Mouse (Mus musculus): ENCODE data around the gene Miox.

Gene Miox

DNA sequence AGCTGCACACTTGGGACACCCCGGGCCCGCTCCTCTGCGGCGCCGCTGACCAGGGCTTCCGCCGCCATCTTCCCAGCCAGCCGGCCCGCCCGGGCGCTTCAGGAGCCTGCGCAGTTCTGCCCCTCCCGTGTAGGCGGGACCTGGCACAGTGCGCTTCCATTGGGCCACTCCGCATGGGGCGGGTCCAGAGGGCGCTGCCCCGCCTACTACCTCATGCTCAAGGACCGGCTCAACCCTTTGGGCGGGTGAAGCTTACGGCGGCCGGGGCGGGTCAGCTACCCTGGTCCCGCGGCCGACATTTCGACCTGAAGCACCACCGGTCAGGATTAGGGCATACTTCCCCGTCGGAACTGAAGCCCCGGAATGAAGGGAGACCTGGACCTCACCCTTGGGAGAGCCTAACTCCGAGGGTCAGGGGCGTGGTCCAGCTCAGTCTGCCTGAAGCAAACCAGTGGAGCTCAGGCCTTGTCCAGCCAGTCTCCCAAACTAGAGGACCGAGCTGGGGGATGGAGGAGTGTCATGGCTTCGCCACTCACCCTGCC lies 18.9 kb upstream of the Miox start, which contains the start of gene Sbf1:
Gene Sbf1 (minus strand): TSS at position 122 of the 542 bp plus-strand sequence.
- DNase-seq (ENCODE audit: low read depth, low spot score), result peak; percentile 95

DNA sequence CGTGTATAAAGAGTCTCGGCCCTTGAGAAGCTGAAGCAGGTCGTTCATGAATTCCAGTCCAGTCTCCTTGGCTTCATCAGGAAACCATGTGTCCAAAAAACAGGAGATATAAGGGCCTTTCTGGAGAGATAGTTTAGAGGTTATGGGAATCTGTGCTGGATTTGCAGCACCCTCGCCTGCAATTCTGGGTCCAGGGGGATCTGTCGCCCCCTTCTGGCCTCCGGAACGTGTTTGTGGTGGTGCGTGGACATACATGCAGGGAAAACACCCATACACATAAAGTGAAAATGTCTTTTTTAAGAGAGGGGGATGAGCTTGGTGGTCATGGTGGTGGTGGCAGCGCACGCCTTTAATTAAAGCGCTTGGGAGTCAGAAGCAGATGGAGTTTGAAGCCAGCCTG lies 18.1 kb upstream of the Miox start:
- DNase-seq (ENCODE audit: low read depth, low spot score), result no peak

- DNase-seq (ENCODE audit: low read depth, low spot score), result no peak
Measured at GRCm38 (mm10) chr15:89321264-89321663, 12.9 kb upstream of the Miox start.

DNA sequence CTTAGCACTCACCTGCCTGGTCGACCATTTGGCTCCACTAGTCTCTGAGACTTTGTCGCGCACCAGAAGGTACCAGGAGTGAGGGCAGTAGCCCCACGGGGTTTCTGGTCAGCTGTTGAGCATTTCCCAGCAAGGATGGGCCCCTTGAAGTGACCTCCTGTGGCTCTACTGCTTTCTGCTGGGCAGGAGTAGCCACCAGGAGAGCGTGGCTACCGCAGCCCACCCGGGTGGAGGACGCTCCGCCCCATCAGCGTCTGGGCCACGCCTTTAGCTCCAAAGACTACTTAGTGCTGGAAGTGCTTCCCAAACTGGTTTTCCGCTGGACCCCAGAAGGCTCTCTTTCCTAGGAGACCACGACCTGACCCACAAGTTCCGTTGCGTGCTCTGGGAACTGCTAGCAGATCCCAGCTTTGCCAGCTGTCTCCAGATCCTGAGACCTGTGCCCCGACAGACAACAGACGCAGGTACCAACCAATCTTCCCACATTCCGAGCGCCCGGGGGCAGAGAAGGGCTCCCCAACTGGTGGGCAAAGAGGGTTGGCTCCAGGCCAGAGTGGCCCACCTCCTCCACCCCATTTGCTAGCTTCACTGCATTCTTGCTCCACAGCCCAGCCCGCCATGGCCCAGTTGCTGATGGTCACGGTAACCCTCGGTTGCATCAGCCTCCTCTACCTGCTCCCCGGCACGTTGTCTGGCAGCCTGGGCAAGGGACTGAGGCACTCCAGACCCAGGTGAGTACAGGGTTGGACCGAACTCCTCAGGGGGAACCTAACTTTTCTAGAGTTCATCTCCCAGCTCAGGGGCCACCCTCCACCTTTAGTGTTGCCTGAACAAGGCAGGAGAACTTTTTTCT lies 11.3 kb upstream of the Miox start, which contains the start of gene Adm2:
Gene Adm2 (plus strand): TSS at position 51 of the 853 bp plus-strand sequence.
- no peak for DNase-seq (ENCODE audit: low read depth, low spot score)

DNA sequence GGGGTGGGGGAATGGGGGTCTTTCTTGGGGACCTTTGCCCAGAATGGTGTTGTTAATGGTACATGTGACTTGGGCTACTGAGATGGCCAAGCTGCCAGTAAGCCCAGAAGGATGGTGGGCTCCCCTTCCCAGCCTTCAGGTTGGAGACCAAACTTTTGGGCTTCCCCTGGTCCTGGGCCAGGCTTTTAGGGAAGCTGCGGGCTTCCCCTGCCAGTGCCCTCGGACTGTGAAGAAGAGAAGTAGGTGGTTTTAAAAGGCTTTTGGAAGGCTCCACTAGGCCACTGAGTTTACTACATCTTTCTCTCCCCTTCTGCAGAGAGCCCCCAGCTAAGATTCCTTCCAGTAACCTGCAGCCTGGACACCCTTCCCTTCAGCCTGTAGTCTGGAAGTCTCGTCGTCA lies 10.5 kb upstream of the Miox start:
- DNase-seq (ENCODE audit: low read depth, low spot score), result no peak

DNA sequence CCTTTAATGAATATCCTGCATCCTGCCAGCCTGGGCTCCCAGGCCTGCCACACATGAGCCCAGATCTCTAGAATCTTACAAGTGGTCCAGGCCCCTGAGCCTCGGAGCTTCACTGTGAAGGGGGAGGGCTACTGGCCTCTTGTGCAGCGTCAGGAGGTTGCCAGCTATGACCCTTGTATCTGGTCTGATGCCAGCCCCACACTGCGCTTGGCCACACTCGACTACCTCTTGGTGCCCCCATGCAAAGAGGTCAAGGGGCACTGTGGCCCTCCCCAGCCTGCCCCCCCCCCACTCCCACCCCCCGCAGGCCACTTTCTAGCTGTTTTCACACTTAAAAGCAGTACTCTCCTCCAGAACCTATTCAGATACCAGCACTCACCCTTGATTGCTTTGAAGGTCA lies 7.8 kb upstream of the Miox start:
- DNase-seq (ENCODE audit: low read depth, low spot score), result no peak

GRCm38 (mm10) chr15:89334774-89335537 lies 758 bp downstream of the Miox start:
- DNase-seq (ENCODE audit: low read depth, low spot score), result no peak

GRCm38 (mm10) chr15:89336422-89336821 lies 2.2 kb downstream of the Miox start:
- DNase-seq (ENCODE audit: low read depth, low spot score), result no peak

DNA sequence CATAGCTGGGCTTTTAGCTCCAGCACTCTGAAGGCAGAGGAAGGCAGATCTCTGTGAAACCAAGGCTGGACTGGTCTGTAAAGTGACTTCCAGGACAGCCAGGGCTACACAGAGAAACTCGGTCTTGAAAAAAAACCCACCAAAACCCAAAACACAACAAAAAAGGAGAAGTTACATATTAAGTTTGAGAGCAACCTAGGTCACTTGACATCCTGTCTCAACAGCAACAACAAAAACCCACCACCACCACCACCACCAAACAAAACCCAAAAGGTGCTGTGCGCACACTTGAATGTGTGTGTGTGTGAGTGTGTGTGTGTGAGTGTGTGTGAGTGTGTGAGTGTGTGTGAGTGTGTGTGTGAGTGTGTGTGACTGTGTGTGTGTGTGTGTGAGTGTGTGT lies 5.5 kb downstream of the Miox start:
- no peak for DNase-seq (ENCODE audit: low read depth, low spot score)

GRCm38 (mm10) chr15:89340136-89340535 lies 5.9 kb downstream of the Miox start:
- no peak for DNase-seq (ENCODE audit: low read depth, low spot score)

- DNase-seq (ENCODE audit: low read depth, low spot score), result no peak
Measured at GRCm38 (mm10) chr15:89341678-89342077, 7.5 kb downstream of the Miox start.

- no peak for DNase-seq (ENCODE audit: low read depth, low spot score)
Measured at GRCm38 (mm10) chr15:89343325-89343724, 9.1 kb downstream of the Miox start.

DNA sequence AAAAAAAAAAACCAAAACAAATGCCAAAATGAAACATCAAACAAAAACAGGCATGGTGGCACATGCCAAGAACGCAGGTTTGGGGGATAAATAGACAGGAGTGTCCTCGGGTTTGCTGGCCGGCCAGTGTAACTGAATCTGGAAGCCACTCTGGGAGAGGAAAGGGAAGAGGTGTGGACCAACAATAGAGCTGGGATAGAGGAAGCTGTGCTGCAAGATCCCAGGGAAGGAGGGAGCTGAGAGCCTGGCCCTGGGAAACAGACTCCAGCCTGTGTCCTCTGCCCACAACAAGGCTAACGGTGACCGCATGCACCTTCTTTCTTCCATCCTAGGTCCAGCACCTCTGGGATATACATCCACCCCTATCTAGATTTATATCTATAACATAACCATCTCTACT lies 16.2 kb downstream of the Miox start:
- no peak for DNase-seq (ENCODE audit: low read depth, low spot score)

DNA sequence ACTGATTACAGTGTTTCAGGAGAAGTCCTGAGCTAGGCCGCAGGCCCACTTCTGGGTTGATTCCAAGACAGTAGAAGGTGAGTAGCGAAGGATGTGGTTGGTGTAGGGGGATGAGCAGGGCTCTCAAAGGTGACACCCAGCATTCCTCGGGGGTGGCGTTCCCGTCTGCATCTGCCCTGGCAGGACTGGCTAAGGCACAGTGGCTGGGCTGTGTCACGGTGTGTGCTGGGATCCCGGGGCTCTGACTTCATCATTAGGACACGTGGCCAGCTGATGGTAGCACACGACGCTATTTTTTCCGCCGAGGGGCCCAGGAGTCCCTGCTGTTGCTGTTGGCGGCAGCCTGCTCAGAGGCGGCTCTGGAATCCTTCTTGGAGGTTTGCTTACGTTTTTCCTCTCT lies 17.1 kb downstream of the Miox start:
- no peak for DNase-seq (ENCODE audit: low read depth, low spot score)

DNA sequence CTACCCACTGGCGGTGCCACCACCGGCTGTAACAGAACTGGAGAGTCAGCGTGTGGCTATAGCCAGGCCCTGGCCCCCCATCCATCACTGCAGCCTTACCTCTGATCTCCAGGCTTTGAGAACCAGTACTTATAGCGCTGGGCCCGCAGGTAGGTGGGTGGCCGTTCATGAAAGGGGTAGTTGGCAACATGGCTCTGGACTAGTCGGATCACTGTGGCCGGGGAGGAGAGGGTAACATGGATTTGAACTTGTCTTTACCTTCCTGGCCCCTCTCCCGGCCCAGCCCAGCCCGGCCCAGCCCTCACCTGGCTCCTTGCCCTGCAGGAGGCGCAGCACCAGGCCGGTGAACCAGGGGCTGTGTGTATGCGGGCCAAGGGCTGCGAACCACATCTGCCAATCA lies 17.9 kb downstream of the Miox start:
- DNase-seq (ENCODE audit: low read depth, low spot score), result no peak

DNA sequence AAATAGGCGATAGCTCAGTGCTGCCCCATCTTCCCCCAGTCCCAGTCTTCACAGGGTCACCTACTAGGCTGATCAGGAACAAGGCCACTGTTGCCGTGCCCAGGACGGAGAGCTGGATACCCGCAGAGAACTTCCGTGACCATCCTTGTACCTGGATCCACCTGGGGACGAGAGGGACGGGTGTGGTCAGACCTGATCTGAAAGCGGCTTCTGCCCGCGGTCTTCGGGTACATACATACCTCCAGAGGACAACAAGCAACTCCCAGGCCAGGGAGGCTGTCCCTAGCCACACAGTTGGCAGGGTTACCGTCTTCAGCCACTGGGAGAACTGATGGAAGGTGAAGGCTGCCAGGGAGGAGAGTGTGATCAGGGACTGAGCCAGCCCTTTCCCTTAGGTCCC lies 18.6 kb downstream of the Miox start:
- no peak for DNase-seq (ENCODE audit: low read depth, low spot score)

GRCm38 (mm10) chr15:89353837-89354236 lies 19.6 kb downstream of the Miox start:
- no peak for DNase-seq (ENCODE audit: low read depth, low spot score)

DNA sequence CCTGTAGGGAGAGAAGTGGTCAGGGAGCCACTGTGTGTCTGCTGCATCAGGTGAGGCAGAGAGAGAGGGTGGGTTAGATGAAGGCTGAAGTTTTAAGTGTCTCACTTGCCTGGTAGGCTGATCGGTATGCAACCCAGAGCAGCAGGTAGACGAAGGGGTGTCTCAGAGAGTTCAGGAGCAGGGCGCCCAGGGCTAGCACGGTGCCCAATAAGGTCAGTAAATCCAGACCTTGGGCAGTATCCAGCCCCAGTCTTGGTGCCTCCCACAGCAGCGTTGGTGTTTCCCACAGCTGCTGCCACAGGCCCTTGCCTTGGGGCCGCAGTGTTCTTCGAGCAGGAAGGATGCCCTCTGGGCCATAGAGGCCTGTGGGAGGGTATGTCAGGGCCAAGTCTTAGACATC lies 20.3 kb downstream of the Miox start:
- no peak for DNase-seq (ENCODE audit: low read depth, low spot score)

- peak; percentile 94 for DNase-seq (ENCODE audit: low read depth, low spot score)
Measured at GRCm38 (mm10) chr15:89355241-89356187, 21.3 kb downstream of the Miox start, which contains the start of the genes Lmf2 and Ncaph2. Lmf2 (minus strand) TSS chr15:89355659. Ncaph2 (plus strand) TSS chr15:89355719.

GRCm38 (mm10) chr15:89356372-89356771 lies 22.2 kb downstream of the Miox start:
- DNase-seq (ENCODE audit: low read depth, low spot score), result peak; percentile 84

DNA sequence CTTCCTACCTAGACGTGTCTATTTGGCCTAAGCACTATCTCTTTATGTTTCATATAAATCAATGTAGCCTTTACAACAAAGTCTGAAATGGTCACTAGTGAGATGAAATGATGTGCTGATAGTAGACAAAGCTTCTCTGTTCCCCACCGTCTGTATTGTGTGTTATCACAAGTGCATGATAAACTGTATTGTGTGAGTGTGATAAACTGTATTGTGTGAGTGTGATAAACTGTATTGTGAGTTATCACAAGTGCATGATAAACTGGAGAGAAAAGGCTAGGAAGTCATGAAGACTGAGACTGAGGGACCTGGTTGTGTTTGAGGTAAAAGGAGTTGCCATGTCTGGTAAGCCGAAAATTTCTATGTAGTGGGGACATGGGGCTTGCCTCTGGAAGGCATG lies 24.6 kb downstream of the Miox start:
- no peak for DNase-seq (ENCODE audit: low read depth, low spot score)
